Mouse (Mus musculus): ENCODE data around the gene Nlrp6.
"Not testable (repeated sequence)": the region's sequence is repeated elsewhere in the genome, so short reads cannot be mapped to it uniquely, and the experiment has no call there.

Gene Nlrp6

DNA sequence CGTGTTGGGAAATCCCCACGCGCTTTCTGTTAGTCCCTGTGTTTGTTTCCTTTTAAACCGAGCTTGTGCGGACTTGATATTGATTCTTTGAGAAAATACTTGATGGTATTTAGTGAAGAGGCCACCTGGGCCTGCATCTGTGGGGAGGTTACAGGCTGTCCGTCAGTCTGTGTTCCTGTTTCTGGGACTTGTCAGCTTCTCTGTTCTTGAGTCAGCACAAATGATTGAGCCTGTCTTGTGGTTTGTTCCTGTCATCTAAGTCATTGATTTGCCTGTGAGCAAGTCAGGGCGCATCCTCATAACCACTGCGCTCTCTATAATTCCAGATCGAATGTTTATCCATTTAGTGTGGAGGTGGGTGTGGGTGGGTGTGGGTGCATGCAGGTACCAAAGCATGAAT lies 56.0 kb downstream of the Nlrp6 start:
- DNase-seq: not testable (repeated sequence)

Measured in cerebellum, adult 11 months (tissue).